Mouse (Mus musculus) erythroid progenitor cell, adult 5-6 weeks (primary cell): ENCODE measurements around the gene Grm1. TPM values are rescaled to one million over a fixed set of nuclear protein-coding genes. Genes with fewer than 3 reads are reported as not detected.

Experiments used
- ATAC-seq: replicated peaks from 2 replicates; pipeline ENCODE4 v1.8.0; 2016; ENCODE audit warnings: moderate number of reproducible peaks, mild to moderate bottlenecking, moderate TSS enrichment, inconsistent platforms; ENCODE audit not compliant: poor library complexity, low FRiP score, severe bottlenecking
- total RNA-seq, 2 experiments: library from RNA; stranded (forward) in 1 of 2; stranded (reverse) in 1 of 2; fragments of 150-400 nt in 1 of 2; fragments of 186-747, 209-891 nt in 1 of 2; gene quantifications; 2 replicates each; pipeline versions ENCODE4 v1.2.3 to v1.2.4; 2015 to 2017; ENCODE audit warnings: low replicate concordance in 2 of 2

Grm1 gene
- total RNA-seq, 2 experiments from 2014 or later, result not detected

GRCm38 (mm10) chr10:10845059-10845685 lies 237.0 kb downstream of the Grm1 start:
- no peak for ATAC-seq

GRCm38 (mm10) chr10:10835406-10835805 lies 246.8 kb downstream of the Grm1 start:
- no peak for ATAC-seq

- no peak for ATAC-seq
Measured at GRCm38 (mm10) chr10:10834828-10835227, 247.3 kb downstream of the Grm1 start.

- no peak for ATAC-seq
Measured at GRCm38 (mm10) chr10:10831141-10831540, 251.0 kb downstream of the Grm1 start.

- no peak for ATAC-seq
Measured at GRCm38 (mm10) chr10:10827308-10827707, 254.8 kb downstream of the Grm1 start.

GRCm38 (mm10) chr10:10818061-10818460 lies 264.1 kb downstream of the Grm1 start:
- no peak for ATAC-seq

- ATAC-seq, result no peak
Measured at GRCm38 (mm10) chr10:10814631-10815216, 267.4 kb downstream of the Grm1 start.

- ATAC-seq, result no peak
Measured at GRCm38 (mm10) chr10:10812750-10813711, 269.1 kb downstream of the Grm1 start.

- no peak for ATAC-seq
Measured at GRCm38 (mm10) chr10:10809777-10810176, 272.4 kb downstream of the Grm1 start.

GRCm38 (mm10) chr10:10795321-10795720 lies 286.8 kb downstream of the Grm1 start:
- ATAC-seq, result no peak

GRCm38 (mm10) chr10:10790458-10790857 lies 291.7 kb downstream of the Grm1 start:
- ATAC-seq, result no peak

GRCm38 (mm10) chr10:10789967-10790366 lies 292.2 kb downstream of the Grm1 start:
- no peak for ATAC-seq

GRCm38 (mm10) chr10:10787906-10788416 lies 294.2 kb downstream of the Grm1 start:
- no peak for ATAC-seq

GRCm38 (mm10) chr10:10785122-10785521 lies 297.0 kb downstream of the Grm1 start:
- ATAC-seq, result no peak

- ATAC-seq, result no peak
Measured at GRCm38 (mm10) chr10:10774827-10775226, 307.3 kb downstream of the Grm1 start.

- no peak for ATAC-seq
Measured at GRCm38 (mm10) chr10:10763015-10763414, 319.1 kb downstream of the Grm1 start.

GRCm38 (mm10) chr10:10761274-10761673 lies 320.9 kb downstream of the Grm1 start:
- ATAC-seq, result no peak

- ATAC-seq, result no peak
Measured at GRCm38 (mm10) chr10:10760801-10761200, 321.4 kb downstream of the Grm1 start.

GRCm38 (mm10) chr10:10751033-10751432 lies 331.1 kb downstream of the Grm1 start:
- ATAC-seq, result no peak

- ATAC-seq, result no peak
Measured at GRCm38 (mm10) chr10:10744097-10744496, 338.1 kb downstream of the Grm1 start.
